Mouse (Mus musculus) embryonic facial prominence, embryonic 15.5 days (tissue): Measurements from ENCODE around the gene Slc15a2. TPM values are rescaled to one million over a fixed set of nuclear protein-coding genes. Genes with fewer than 3 reads are reported as not detected.

ENCODE experiments used
- microRNA-seq: library from miRNA; unstranded; fragments of <30 nt; microRNA quantifications from one replicate; pipeline ENCODE4, GENCODE M21; 2016; ENCODE audit warnings: borderline number of aligned reads
- polyA plus RNA-seq: library from polyadenylated mRNA; unstranded; fragments of >200 nt; fragmentation: Nextera tagmentation; extraction: Ambion mirVana; gene quantifications from 2 replicates; pipeline ENCODE4 v1.2.1, GENCODE M21; 2015

Slc15a2 gene
- polyA plus RNA-seq, 1 experiment from 2014 or later: 9.7 TPM

Small RNAs within 50 kb of the gene (microRNA-seq; reads per million reads assigned to microRNA genes)
- gene Gm22617: not detected

Other genes starting within 250 kb of the Slc15a2 start
- 0.37 and 0.42 TPM in 2 replicates for gene Casr, start 222.8 kb downstream of the Slc15a2 start, polyA plus RNA-seq
- gene Cd86, start 118.9 kb downstream of the Slc15a2 start, polyA plus RNA-seq: 3.3 and 3.5 TPM in 2 replicates
- gene Ildr1, start 91.0 kb downstream of the Slc15a2 start, polyA plus RNA-seq: 5.1 and 7.0 TPM in 2 replicates
- gene Iqcb1, start 43.4 kb upstream of the Slc15a2 start, polyA plus RNA-seq: 36.5 and 38.2 TPM in 2 replicates
- 7.5 and 8.1 TPM in 2 replicates for gene Eaf2, start 90.0 kb upstream of the Slc15a2 start, polyA plus RNA-seq
- gene Golgb1, start 90.2 kb upstream of the Slc15a2 start, polyA plus RNA-seq: 125 and 137 TPM in 2 replicates
- gene Hcls1, start 150.0 kb upstream of the Slc15a2 start, polyA plus RNA-seq: 7.7 and 9.4 TPM in 2 replicates
- 0.29 and 0.50 TPM in 2 replicates for gene Fbxo40, start 205.5 kb upstream of the Slc15a2 start, polyA plus RNA-seq
- 4.9 and 5.3 TPM in 2 replicates for gene Polq, start 226.8 kb upstream of the Slc15a2 start, polyA plus RNA-seq